Mouse (Mus musculus) CH12F3 (cell line): ENCODE measurements around the gene Anxa8.

Experiments used
- in situ Hi-C: fragments of 300-500 bp; cut with MboI; formaldehyde crosslinking; loops from 2 replicates; pipeline ENCODE4 v1.14.3; 2020; ENCODE audit warnings: low sequenced_read_pairs

Anxa8 gene

DNA sequence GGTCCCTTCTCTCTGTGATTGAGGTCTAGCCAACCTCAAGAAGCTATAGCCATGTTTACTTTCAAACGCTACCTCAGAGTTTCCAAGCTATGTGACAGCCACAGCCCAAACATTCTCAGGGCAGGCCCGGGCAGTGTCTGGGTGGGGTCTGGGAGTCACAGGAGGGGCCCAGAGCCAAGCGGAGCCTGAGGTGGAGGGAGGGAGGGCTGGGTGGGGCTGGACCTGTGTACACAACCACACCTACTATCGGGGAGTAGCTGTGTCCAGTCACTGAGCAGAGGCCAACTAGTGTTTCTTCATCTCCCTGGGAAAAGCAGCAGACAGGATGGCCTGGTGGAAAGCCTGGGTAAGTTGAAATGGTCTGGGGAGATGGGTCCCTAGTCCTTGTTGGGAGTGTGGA is at the start of gene Anxa8:
Gene Anxa8, plus strand, starts transcription at position 251 of the 400 bp plus-strand sequence.
- in situ Hi-C loops = loop anchor here (25.0 kb wide), 2 partner anchors 277 to 477 kb away; partner anchors contain the start of genes Fam25c and Sncg

DNA sequence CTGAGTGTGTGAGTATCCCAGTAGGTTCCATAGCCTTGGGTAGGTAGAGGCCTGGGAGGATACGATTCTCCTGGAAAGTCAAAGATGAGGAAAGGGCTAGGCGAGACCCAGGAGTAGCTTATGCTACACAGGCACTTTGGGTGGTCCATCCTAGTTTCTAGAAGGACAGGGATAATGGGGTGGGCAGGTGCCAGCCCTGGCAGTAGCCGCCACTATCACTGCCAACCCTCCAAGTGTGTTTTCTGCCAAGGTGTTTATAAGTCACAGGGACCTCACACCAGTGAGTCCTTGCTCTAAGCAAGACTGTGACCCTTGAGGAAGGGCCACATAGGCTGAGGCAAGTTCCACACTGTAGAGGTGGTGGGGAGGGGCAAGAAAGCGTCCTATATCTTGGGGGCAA is 44.5 kb upstream of the Anxa8 start:
- in situ Hi-C loops = no loop called here

DNA sequence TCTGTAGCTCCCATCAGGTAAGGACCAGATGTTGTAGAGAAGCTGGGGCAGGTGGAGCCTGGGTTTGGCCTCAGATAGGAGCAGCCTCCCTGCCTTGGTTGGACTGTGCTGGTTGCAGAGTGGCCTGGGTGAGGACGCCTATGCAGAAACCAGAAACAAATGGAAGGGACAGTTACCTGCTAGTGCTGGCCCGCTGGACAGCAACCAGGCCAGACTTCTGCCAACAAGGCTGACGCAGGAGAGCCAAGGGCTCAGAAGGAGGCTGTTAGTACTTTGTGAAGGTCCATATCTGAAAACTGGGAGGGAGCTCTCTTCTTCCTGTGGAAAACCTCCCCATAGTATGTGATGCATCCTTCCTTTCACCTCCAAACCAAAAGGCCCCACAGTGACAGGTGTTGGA is 42.4 kb upstream of the Anxa8 start:
- in situ Hi-C loops = no loop called here

DNA sequence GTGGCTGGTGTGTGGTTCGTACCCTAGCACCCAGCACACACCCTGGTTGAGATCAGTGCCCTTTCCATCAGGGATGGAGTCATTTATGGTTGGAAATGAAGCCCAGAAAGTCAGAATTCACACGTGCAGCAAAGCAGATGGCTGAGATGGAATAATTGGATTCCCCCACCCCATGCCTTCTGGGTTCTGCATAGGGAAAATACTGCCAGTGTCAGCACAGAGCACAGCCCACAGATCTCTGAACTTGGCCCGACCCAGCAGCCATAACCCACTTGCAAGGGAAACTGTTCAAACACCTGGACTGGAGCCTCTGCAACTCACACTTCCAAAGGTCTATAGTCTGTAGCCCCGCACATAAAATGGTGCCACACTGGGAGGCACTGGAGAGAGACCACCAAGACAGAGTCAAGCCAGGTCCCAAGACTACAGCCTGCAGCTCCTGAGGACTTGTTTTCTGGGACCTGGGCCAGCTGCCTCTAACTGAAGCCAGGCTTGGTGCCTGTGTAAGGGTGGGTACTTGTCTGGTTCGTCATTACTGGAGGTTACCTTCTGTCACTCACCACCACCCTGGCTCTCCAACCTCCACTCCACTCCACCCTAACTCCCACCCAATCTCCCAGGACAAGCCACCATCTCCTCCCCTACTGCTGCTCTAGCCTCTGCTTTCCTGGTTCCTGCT is 35.5 kb upstream of the Anxa8 start:
- in situ Hi-C loops = no loop called here

DNA sequence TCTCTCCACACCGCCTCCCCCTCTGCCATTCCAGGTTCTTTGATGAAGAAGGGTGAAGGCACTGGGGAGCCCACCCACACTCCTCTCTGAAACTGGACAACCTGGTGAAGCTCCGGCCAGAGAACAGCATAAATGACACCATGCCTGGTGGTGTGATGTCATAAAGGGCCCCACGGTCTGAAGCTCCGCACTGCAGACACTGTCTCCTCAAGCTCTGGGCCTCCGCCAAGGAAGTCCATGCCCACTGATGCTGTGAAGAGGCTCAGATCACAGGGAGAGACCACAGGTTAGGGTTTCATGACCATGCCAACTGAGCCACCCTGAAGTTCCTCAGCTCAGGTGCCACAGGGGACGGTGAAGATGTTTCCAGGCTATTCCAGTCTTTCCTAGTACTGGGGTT is 33.3 kb upstream of the Anxa8 start, which contains the start of gene Antxrl:
Gene Antxrl, plus strand, starts transcription at position 192 of the 400 bp plus-strand sequence.
- in situ Hi-C loops = no loop called here

DNA sequence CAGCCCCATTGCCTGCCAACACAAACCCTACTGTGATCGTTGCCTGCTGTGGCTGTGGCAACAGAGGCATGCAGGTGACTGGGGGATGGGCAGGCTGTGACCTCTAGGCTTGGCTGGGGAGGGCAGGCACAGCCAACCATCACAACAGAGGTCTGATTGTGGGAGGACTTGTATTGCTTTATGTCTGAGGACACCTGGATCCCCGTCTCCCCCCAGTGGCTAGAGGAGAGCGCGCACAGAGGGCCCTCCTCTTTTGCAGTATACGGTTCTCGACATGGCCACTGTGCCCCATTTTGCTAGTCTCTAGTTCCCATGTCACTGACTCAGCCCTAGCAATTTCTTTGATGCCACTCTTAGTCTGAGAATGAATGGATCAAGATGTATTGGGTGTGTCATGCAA is 14.1 kb upstream of the Anxa8 start:
- in situ Hi-C loops = no loop called here

DNA sequence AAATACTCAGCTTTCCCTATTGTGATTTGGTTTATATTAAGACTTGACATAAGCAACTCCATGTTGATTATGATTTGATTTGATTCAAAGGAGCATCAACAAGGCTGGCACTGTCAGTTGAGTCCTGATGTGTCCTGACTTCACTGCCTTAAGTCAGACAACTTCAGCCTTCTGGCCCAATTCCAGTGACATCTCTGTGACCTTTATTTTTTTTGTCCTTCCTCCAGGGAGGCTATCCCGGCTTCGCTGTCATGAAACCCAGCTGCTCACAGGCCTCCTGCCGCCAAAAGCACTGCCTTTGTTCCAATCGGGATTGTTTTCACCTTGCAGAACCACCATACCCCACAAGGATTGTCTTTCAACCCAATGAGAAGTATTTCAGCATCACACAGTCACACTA is 10.4 kb upstream of the Anxa8 start:
- in situ Hi-C loops = loop anchor here (25.0 kb wide), 2 partner anchors 287 to 487 kb away; partner anchors contain the start of genes Fam25c and Sncg

DNA sequence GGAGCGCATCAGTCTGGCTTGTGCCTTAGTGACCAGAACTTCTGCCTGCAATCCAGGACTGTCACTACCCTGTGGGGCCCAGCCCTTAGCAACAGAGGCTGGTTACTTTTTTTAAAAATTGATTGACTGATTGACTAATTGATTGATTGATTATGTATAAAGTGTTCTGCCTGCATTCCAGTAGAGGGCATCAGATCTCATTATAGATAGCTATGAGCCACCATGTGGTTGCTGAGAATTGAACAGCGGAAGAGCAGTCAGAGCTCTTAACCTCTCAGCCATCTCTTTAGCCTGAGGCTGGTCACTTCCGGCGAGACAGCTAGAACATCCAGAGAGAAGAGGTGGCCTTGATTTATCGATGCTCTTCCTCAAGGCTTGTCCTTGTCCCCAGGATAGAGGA is 8.6 kb upstream of the Anxa8 start:
- in situ Hi-C loops = loop anchor here (25.0 kb wide), 2 partner anchors 285 to 485 kb away; partner anchors contain the start of genes Fam25c and Sncg

DNA sequence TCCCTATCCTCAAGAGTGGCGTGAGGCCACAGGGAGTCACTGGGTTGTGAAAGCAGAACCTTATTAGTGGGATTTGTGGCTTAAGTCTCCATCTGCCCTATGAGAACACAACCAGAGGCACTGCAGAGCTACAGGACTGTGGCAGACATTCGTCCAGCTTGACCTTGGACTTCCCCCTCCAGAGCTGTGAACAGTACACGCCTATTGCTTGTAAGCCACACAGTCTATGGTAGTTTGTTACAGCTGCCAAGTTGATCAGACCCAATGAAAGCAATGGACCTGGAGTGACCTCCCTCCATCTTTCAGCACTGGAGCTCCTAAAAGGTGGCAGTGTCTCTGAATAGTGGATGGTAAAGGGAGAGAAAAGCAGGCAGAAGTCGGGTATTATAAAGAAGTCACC is 7.5 kb upstream of the Anxa8 start:
- in situ Hi-C loops = loop anchor here (25.0 kb wide), 2 partner anchors 284 to 484 kb away; partner anchors contain the start of genes Fam25c and Sncg

DNA sequence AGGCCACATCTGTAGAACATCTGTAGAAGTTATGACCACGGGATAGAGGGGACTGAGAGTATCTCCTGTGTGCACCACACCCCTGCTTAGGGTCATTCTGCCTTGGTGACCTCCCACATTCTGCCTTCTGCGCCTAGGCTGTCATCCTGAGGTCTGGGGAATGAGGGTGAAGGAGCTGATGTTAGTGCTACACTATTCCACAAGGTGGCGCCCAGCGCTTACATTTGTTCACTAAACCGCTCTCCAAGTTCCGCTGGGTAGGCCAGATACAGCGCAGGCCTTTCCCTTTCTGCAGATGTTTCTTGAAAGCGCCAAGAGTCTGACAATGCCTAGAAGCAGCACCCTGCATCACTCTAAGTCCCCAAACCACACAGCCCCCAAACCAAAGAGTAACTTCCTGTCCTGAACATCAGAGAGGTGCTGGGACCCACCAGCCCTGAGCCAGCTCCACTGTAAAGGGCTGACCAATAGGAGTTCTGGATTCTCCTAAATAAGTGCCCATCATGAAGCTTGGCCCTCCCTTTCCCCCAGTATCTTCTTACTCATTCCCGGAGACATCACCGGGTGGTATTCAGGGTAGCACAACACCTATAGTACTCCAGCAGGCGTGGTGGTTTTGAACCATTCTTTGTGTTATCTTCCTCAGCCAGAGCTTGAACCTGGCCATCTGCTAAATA is 5.3 kb upstream of the Anxa8 start:
- in situ Hi-C loops = loop anchor here (25.0 kb wide), 2 partner anchors 282 to 482 kb away; partner anchors contain the start of genes Fam25c and Sncg

DNA sequence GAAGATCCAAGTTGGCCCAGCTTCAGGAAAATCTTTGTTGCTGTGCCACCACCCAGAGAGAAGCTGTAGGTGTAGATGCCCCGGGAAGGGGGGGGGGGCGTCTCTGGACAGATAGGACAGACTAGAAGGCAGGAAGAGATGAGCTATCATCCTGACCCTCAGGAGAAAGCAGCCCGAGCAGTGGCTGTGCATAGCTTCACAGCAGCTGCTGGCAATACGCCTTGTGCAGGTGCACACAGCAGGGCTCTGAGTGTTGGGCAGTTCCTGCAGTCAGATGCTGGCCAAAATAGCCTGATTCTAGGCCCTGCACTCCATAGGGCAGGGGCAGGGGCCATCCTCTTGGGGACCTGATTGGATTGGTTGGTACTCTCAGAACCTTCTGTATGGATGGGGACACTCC is 1.0 kb downstream of the Anxa8 start:
- in situ Hi-C loops = loop anchor here (25.0 kb wide), 2 partner anchors 275 to 475 kb away; partner anchors contain the start of genes Fam25c and Sncg

DNA sequence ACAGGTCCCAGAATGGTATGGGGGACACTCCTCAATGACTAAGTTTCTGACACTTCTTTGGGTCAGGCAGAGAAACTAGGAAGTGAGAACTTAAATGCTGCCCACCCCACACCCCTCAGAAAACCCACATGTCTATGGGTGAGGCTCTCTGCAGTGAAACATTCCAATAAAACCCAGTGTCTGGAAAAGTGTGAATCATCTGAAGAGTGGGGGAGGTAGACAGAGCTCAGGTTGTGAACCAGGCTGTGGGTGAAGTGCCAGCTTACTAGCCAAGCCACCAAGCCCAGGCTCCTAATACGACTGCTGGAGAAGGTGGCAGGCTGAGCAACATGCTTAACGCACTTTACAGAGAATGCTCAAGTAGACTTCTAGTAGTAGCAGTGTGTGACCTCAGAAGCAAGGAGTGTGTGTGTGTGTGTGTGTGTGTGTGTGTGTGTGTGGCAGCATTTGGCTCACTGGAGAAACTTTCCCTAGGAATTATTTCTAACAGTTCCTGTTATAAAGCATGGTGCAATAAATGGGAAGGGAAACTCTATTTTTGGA is 2.1 kb downstream of the Anxa8 start:
- in situ Hi-C loops = loop anchor here (25.0 kb wide), 2 partner anchors 274 to 474 kb away; partner anchors contain the start of genes Fam25c and Sncg

DNA sequence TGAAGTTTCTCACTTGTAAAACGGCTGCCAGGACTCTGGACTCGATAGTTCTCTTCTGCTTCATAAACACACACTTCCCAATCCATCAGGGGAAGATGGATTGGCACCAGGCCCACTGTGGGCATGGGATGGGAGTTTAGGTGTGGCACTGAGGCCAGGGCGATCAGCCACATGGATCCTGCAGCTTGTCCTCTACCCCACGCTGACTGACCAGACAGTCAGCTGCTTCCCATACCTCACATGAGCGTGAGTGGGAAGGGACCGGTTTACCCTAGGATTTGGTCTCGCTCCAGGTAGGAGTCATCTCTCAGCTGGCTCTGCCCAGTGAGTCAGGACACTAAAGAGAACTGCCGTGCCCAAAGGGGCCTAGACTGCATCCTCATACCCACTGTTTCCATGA is 4.0 kb downstream of the Anxa8 start:
- in situ Hi-C loops = loop anchor here (25.0 kb wide), 2 partner anchors 273 to 473 kb away; partner anchors contain the start of genes Fam25c and Sncg

DNA sequence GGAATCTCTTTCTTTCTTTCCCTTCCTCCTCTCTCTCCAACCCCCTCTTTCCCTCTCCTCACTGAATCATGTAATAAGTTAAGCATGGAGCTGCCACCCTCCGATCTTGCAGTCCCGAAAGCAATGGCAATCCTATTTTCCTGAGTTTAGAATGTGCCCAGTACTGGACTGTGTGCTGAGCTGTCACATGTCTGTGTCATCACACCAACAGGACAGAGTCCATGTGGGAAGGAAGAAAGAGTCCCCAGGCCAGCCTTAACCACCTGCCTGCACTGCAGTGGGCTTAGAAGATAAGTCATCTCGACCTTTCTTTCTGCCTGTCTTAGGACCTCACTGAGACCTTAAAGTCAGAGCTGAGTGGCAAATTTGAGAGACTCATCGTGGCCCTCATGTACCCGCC is 5.7 kb downstream of the Anxa8 start:
- in situ Hi-C loops = loop anchor here (25.0 kb wide), 2 partner anchors 271 to 471 kb away; partner anchors contain the start of genes Fam25c and Sncg

DNA sequence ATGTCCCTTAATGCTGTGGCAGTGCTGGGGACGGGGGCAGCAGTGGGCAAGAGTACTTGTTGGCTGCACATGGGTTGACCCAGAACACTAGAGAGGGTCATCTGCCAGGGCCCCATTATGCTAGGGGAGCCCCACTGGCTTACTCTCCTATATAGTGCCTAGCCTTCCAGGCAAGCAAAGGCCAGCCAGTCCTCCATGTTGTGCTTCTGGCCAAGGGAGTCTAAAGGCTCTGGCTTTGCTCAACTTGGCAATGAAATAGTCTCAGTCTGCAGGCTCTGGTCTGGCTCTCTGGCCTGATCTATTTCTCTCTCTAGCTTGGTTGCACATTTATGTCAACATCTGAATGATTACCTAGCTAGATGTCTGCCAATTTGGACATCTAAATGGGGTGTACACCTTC is 7.1 kb downstream of the Anxa8 start:
- in situ Hi-C loops = loop anchor here (25.0 kb wide), 2 partner anchors 269 to 469 kb away; partner anchors contain the start of genes Fam25c and Sncg

DNA sequence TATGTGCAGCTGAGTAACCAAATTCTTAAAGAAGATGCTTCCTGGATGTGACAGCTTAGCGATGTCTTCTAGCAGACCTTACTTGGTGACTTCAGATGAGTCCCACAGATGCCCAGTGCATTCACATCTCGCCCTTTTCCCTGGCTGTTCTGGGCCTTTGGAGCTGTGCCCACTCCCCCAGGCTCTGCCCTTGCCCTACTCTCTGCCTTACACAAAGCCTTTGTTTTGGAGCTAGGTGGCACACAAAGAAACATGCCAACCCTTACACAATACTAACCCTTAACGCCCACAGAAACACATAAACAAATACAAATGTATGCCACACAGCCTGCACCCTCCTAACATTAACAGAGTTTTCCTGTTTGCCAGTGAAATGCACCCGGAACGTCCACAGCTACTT is 10.4 kb downstream of the Anxa8 start:
- in situ Hi-C loops = loop anchor here (25.0 kb wide), 2 partner anchors 266 to 466 kb away; partner anchors contain the start of genes Fam25c and Sncg

DNA sequence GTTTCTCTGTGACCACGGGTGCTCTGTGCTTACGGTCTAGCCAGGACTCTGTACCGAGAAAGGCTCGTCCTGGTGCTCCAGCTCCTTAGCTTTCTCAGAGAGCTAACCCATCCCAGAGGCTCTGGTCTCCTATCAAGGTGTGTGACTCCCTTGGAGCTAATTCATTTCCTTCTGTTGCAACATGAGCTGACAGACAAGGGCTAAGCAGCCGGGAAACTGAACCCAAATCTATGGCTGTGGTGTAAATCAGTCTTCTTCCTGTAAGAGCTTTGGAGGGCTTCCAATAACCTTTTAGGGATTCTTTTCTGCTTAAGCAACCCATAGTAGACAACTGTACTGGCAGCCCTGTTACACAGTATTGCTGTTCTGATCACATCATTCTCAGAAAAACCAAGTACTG is 16.8 kb downstream of the Anxa8 start, which contains the start of gene A630023A22Rik:
Gene A630023A22Rik, minus strand, starts transcription at position 154 of the 400 bp plus-strand sequence.
- in situ Hi-C loops = no loop called here

DNA sequence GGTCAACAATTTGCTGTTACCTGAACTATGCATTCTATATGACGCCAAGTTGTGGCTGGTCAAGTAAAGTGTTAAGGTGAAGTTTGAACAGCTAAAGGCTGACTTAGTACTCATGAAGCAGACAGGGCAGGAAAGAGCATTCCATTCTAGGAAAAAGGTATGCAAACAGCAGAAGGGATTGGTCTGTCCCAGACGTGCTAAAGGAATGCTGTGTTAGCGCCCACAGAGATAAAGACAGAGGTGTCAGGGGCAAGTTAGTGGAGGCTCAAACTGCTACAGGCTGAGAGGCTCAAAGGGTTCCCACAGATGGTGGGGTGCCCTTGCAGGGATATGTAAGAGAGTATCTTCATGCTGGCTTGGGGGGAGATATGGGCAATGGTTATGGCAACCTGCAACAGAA is 18.1 kb downstream of the Anxa8 start:
- in situ Hi-C loops = no loop called here

DNA sequence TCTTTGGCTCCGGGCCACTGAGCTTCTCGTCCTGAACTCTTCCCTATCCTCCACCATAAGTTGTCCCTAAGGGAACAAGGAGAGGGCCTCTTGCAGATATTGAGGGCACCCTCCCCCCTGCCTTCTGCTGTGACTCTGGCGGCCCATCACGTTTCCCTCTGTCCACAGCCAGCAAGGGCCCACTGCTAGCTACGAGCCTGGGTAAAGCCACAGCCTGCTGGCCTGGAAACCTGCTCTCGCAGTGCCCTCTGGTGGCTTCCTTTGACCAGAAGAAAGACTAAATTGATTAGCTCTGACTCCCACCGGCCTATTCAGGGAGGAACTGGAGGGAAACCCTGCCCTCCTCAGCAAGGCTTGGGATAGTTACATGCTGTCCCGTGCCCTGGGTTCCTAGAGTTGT is 19.1 kb downstream of the Anxa8 start:
- in situ Hi-C loops = no loop called here

DNA sequence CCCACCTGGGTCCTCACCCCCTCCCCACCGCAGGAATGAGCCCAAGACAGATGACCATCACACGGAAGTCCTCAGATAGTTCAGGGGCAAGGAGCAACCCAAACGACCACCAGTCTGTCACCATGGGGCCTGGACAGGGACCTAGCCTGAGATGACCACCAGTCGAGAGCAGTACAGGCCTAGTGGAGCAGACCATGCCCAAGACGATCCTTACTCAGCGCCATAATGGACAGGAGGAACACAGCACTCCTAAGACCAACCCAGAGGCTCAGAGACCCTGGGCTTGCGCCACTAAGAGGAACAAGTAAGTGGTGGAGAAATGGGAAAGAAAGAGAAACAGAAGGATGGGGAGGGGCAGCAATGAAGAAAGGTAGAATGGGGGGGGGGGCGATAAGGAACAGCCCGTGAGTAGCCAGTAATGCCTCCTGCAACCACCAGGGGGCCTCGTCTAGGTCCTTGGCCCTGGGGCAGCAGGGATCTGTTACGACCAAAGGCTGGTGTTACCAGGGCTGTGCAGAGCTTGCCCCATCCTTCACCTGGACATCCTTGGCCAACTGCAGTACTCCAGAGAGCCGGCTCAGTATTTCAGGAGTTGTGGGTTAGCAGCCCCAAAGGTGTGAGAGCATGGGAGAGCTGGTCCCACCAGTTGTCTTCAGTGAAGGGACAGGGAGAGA is 20.7 kb downstream of the Anxa8 start:
- in situ Hi-C loops = no loop called here

DNA sequence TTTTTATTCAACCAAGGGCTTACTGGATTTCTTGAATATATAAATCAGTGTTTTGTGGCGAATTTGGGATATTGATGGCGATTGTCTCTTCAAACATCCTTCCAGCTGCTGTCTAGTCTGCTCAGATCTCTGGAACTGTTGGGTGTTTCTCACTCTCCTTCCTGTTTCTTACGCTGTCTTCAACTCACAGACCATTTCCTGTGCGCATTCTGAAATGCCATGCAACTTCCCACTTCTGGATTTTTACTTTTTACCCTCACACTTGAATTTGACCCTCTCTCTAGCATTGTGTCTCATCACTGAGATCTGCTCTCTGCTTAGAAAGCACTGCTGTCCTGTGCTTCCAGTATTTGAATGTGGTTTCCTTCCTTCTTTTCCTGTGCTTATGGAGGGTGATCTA is 21.8 kb downstream of the Anxa8 start:
- in situ Hi-C loops = no loop called here
